Mouse (Mus musculus) gastrocnemius, adult 8-10 months (tissue): ENCODE data around the gene Nod2. TPM values are rescaled to one million over a fixed set of nuclear protein-coding genes. Genes with fewer than 3 reads are reported as not detected.

Experiments used
- DNase-seq, 2 experiments: peaks; one replicate each; pipeline ENCODE4 v3.0.0; 2022; ENCODE audit warnings: low spot score in 2 of 2
- total RNA-seq, 4 experiments: library from RNA; stranded (reverse); gene quantifications; 2 replicates each; pipeline ENCODE4 v1.2.4; 2022

The Nod2 gene
- under 1 TPM; 0.13 to 0.29 (median 0.20) TPM for total RNA-seq

- peak; percentile 69 to 71 for DNase-seq
Measured at GRCm38 (mm10) chr8:88646837-88647778, at the start of gene Nod2. Gene Nod2 (plus strand): TSS chr8:88647315.

- no peak for DNase-seq
Measured at GRCm38 (mm10) chr8:88598578-88598977, 48.5 kb upstream of the Nod2 start.

- DNase-seq = no peak
Measured at GRCm38 (mm10) chr8:88599491-88599890, 47.6 kb upstream of the Nod2 start.

- no peak for DNase-seq
Measured at GRCm38 (mm10) chr8:88603446-88603989, 43.6 kb upstream of the Nod2 start.

GRCm38 (mm10) chr8:88604065-88605038 lies 42.8 kb upstream of the Nod2 start:
- DNase-seq = peak in 1 of 2 experiments; percentile 32

- DNase-seq = no peak
Measured at GRCm38 (mm10) chr8:88605361-88606040, 41.6 kb upstream of the Nod2 start.

- no peak for DNase-seq
Measured at GRCm38 (mm10) chr8:88609036-88609435, 38.1 kb upstream of the Nod2 start.

GRCm38 (mm10) chr8:88610271-88610670 lies 36.8 kb upstream of the Nod2 start:
- no peak for DNase-seq

- DNase-seq = no peak
Measured at GRCm38 (mm10) chr8:88614981-88615380, 32.1 kb upstream of the Nod2 start.

- DNase-seq = no peak
Measured at GRCm38 (mm10) chr8:88618612-88619011, 28.5 kb upstream of the Nod2 start.

GRCm38 (mm10) chr8:88619513-88619912 lies 27.6 kb upstream of the Nod2 start:
- no peak for DNase-seq

- DNase-seq = no peak
Measured at GRCm38 (mm10) chr8:88620931-88621330, 26.2 kb upstream of the Nod2 start.

GRCm38 (mm10) chr8:88621408-88621807 lies 25.7 kb upstream of the Nod2 start:
- peak; percentile 36 to 54 for DNase-seq

- no peak for DNase-seq
Measured at GRCm38 (mm10) chr8:88623351-88623750, 23.8 kb upstream of the Nod2 start.

- no peak for DNase-seq
Measured at GRCm38 (mm10) chr8:88624276-88624675, 22.8 kb upstream of the Nod2 start.

- DNase-seq = no peak
Measured at GRCm38 (mm10) chr8:88626433-88626832, 20.7 kb upstream of the Nod2 start.

- DNase-seq = no peak
Measured at GRCm38 (mm10) chr8:88626940-88627264, 20.2 kb upstream of the Nod2 start.

GRCm38 (mm10) chr8:88627265-88627991 lies 19.7 kb upstream of the Nod2 start:
- DNase-seq = peak; percentile 45 to 69

GRCm38 (mm10) chr8:88628001-88628774 lies 18.9 kb upstream of the Nod2 start:
- no peak for DNase-seq

GRCm38 (mm10) chr8:88630225-88630624 lies 16.9 kb upstream of the Nod2 start:
- DNase-seq = no peak
